Mouse (Mus musculus) testis, adult 2 months (tissue): ENCODE measurements around the gene Cyb5d2. TPM values are rescaled to one million over a fixed set of nuclear protein-coding genes. Genes with fewer than 3 reads are reported as not detected.
"Not testable (repeated sequence)": the region's sequence is repeated elsewhere in the genome, so short reads cannot be mapped to it uniquely, and the experiment has no call there.

Source experiments
- H3K27ac ChIP-seq: fragments of 200-500 bp; 2 replicates; pipeline ENCODE4 v1.5.1; 2012; ENCODE audit warnings: low read depth, low read length; ENCODE audit not compliant: control insufficient read depth, insufficient read depth
- H3K27me3 ChIP-seq: fragments of 200-500 bp; 2 replicates; pipeline ENCODE4 v1.6.1; 2012; ENCODE audit warnings: mild to moderate bottlenecking, low read length, moderate library complexity; ENCODE audit not compliant: control insufficient read depth, insufficient read depth
- H3K36me3 ChIP-seq: fragments of 200-500 bp; 2 replicates; pipeline ENCODE4 v1.6.1; 2012; ENCODE audit warnings: mild to moderate bottlenecking, low read length; ENCODE audit not compliant: control insufficient read depth, insufficient read depth
- H3K4me1 ChIP-seq: fragments of 200-500 bp; 2 replicates; pipeline ENCODE4 v1.6.1; 2012; ENCODE audit warnings: low read length; ENCODE audit not compliant: control insufficient read depth, insufficient read depth
- H3K4me3 ChIP-seq: fragments of 200-500 bp; 2 replicates; pipeline ENCODE4 v1.5.1; 2012; ENCODE audit warnings: low read depth, mild to moderate bottlenecking, low read length, moderate library complexity, mixed read lengths; ENCODE audit not compliant: control insufficient read depth
- CTCF ChIP-seq: fragments of 200-500 bp; IDR thresholded peaks from 2 replicates; pipeline ENCODE4 v1.5.1; 2012; ENCODE audit warnings: low read depth, mild to moderate bottlenecking, inconsistent platforms, low read length, moderate library complexity; ENCODE audit not compliant: control insufficient read depth, insufficient read depth, insufficient replicate concordance
- POLR2A ChIP-seq: fragments of 200-500 bp; IDR thresholded peaks from 2 replicates; pipeline ENCODE4 v1.6.1; 2012; ENCODE audit warnings: low read depth, mild to moderate bottlenecking, inconsistent platforms, low read length, moderate library complexity; ENCODE audit not compliant: control insufficient read depth
- polyA plus RNA-seq: library from polyadenylated mRNA; depleted of rRNA; stranded (reverse); fragments of >200 nt; gene quantifications from 2 replicates; pipeline ENCODE4 v1.2.3, GENCODE M21; 2012

The Cyb5d2 gene
- polyA plus RNA-seq, 1 experiment: 11.2 TPM

GRCm38 (mm10) chr11:72764270-72764669 is 31.7 kb downstream of the Cyb5d2 start:
- TF ChIP-seq CTCF: no peak
- no peak for TF ChIP-seq POLR2A
- Histone ChIP-seq H3K4me3 (no peak overlapping the region), H3K27me3 (no peaks in the 10 kb centered on the region), H3K27ac (no peak overlapping the region), H3K36me3 (no peaks in the 10 kb centered on the region; the same call in none of the 2 replicates), H3K4me1 (no peaks in the 10 kb centered on the region)

DNA sequence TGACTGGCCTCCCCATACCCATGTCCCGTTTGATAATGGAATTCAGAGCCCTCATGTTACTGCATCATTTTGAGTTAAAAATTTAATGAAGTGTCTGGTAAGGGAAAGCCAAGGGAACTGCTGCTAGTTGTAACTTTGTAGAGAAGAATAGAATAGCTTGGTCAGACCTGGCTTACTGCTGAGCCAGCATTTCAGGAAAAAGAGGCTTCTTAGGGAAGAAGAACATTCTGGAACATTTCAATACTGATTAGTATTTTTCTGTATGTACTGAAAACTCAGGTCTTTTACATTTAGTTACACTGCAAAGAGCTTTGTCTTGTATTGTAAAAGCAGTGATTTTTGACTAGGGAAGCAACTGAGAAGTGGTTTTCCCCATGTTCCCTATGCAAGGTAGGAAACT is 35.2 kb downstream of the Cyb5d2 start:
- Histone ChIP-seq H3K27ac (no peak overlapping the region), H3K27me3 (no peaks in the 10 kb centered on the region), H3K4me1 (no peaks in the 10 kb centered on the region), H3K4me3 (no peak overlapping the region), H3K36me3 (no peaks in the 10 kb centered on the region; the same call in none of the 2 replicates)
- no peak for TF ChIP-seq CTCF
- TF ChIP-seq POLR2A: no peak

GRCm38 (mm10) chr11:72759581-72759980 is 36.4 kb downstream of the Cyb5d2 start:
- H3K4me3 ChIP-seq: no peak overlapping the region
- no peaks in the 10 kb centered on the region for H3K27me3 ChIP-seq
- no peaks in the 10 kb centered on the region; the same call in none of the 2 replicates for H3K36me3 ChIP-seq
- no peak for TF ChIP-seq POLR2A
- no peak for TF ChIP-seq CTCF
- no peak overlapping the region for H3K27ac ChIP-seq
- H3K4me1 ChIP-seq: no peaks in the 10 kb centered on the region

DNA sequence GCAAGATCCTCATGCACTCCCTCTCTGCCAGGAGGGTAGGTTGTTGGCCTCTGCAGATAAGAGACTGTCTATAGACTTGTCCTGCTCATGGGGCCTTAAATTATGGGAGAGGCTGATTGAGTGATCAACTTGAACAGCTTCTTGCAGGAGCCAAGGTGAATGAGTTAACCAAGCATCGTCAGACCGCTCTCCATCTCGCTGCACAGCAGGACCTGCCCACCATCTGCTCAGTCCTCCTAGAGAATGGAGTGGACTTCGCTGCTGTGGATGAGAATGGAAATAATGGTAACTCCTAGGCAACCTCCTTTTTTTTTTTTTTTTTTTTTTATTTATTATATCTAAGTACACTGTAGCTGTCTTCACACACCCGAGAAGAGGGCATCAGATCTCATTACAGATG is 37.6 kb downstream of the Cyb5d2 start:
- Histone ChIP-seq H3K36me3 (no peaks in the 10 kb centered on the region; the same call in none of the 2 replicates), H3K27me3 (no peaks in the 10 kb centered on the region), H3K4me3 (no peak overlapping the region), H3K27ac (no peak overlapping the region), H3K4me1 (no peaks in the 10 kb centered on the region)
- TF ChIP-seq CTCF (no peak), POLR2A (no peak)

GRCm38 (mm10) chr11:72751956-72752355 is 44.0 kb downstream of the Cyb5d2 start:
- Histone ChIP-seq H3K27me3 (no peaks in the 10 kb centered on the region), H3K27ac (no peak overlapping the region), H3K4me3 (no peak overlapping the region), H3K4me1 (no peaks in the 10 kb centered on the region), H3K36me3 (peaks cover 5% of the 10 kb centered on the region)
- no peak for TF ChIP-seq POLR2A
- TF ChIP-seq CTCF: no peak

DNA sequence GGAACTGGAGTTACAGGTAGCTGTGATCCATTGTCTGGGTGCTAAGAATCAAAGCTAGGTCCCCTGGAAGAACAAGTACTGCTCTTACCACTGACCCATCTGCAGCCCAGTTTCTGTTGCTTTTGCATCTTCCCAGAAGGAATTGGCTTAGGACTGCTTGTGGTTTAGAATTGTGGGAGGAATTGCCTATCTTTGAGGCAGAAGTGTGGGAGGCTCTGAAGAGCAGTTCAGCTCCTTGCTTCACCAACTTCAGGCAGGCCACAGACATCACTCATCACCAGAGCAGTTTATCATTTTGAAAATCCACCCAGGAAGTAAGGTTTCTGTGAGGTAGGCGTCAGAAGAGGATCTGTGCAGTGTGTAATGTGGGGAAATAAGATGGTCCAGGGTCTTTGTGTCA is 56.9 kb downstream of the Cyb5d2 start:
- H3K27me3 ChIP-seq: no peaks in the 10 kb centered on the region
- H3K4me1 ChIP-seq: no peaks in the 10 kb centered on the region
- H3K27ac ChIP-seq: no peak overlapping the region
- peaks cover 1% of the 10 kb centered on the region for H3K36me3 ChIP-seq
- TF ChIP-seq POLR2A (no peak), CTCF (no peak)
- H3K4me3 ChIP-seq: no peak overlapping the region

GRCm38 (mm10) chr11:72737517-72737916 is 58.4 kb downstream of the Cyb5d2 start:
- H3K27ac ChIP-seq, H3K4me1 ChIP-seq, H3K4me3 ChIP-seq, H3K27me3 ChIP-seq, H3K36me3 ChIP-seq: not testable (repeated sequence)

DNA sequence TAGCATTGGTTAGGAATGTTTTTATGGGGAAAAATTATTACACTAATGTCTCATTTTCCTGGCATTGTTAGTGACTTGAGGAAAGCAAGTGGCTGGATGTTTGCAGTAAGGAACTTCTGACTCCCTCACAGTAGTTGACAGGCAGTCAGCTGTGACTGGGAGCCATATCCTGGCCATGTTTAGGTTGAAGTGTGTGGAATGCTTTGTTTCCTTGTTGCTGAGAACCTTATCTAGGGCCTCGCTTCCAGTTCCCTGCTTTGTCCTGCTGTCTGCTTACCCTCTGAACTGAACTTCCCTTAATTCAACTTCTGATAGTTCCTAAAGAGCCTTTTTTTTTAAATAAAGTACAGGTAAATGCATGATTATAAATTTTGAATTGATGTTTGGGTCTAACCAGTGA is 59.6 kb downstream of the Cyb5d2 start:
- no peak for TF ChIP-seq CTCF
- TF ChIP-seq POLR2A: no peak
- no peak overlapping the region for H3K27ac ChIP-seq
- no peaks in the 10 kb centered on the region for H3K27me3 ChIP-seq
- no peaks in the 10 kb centered on the region for H3K4me1 ChIP-seq
- H3K36me3 ChIP-seq: peaks cover 1% of the 10 kb centered on the region
- no peak overlapping the region for H3K4me3 ChIP-seq
